Mouse (Mus musculus): ENCODE results near the gene Senp8. TPM values are rescaled to one million over a fixed set of nuclear protein-coding genes. Genes with fewer than 3 reads are reported as not detected.

Gene Senp8
- polyA plus RNA-seq, 1 experiment, result not detected

GRCm38 (mm10) chr9:59748387-59748786 lies 2.1 kb downstream of the Senp8 start:
- H3K27ac ChIP-seq (ENCODE audit: insufficient read depth, low read depth, low read length), result no peak overlapping the region
- TF ChIP-seq CTCF (IDR thresholded peaks at IDR 0.05; ENCODE audit: insufficient read depth, low read depth, low read length) (no peak), POLR2A (IDR thresholded peaks at IDR 0.05; ENCODE audit: insufficient read depth, low read depth, low read length) (no peak)
- 94% methylated on average over 2 of the region's 2 CpGs for WGBS
- no peak overlapping the region for H3K4me3 ChIP-seq (ENCODE audit: insufficient read depth, low read depth, low read length)
- peaks cover 5% of the 10 kb centered on the region; the same call in 1 of the 2 replicates for H3K4me1 ChIP-seq (ENCODE audit: control insufficient read depth, insufficient read depth, low read length)

GRCm38 (mm10) chr9:59743903-59744302 lies 6.6 kb downstream of the Senp8 start:
- no peak overlapping the region for H3K27ac ChIP-seq (ENCODE audit: insufficient read depth, low read depth, low read length)
- H3K4me1 ChIP-seq (ENCODE audit: control insufficient read depth, insufficient read depth, low read length), result peaks cover 2% of the 10 kb centered on the region; the same call in 1 of the 2 replicates
- no peak overlapping the region for H3K4me3 ChIP-seq (ENCODE audit: insufficient read depth, low read depth, low read length)
- no peak for TF ChIP-seq POLR2A (IDR thresholded peaks at IDR 0.05; ENCODE audit: insufficient read depth, low read depth, low read length)
- no peak for TF ChIP-seq CTCF (IDR thresholded peaks at IDR 0.05; ENCODE audit: insufficient read depth, low read depth, low read length)
- 96% methylated on average over 3 of the region's 3 CpGs for WGBS

GRCm38 (mm10) chr9:59740593-59740992 lies 9.9 kb downstream of the Senp8 start:
- no peak overlapping the region for H3K27ac ChIP-seq (ENCODE audit: insufficient read depth, low read depth, low read length)
- TF ChIP-seq CTCF (IDR thresholded peaks at IDR 0.05; ENCODE audit: insufficient read depth, low read depth, low read length) (no peak), POLR2A (IDR thresholded peaks at IDR 0.05; ENCODE audit: insufficient read depth, low read depth, low read length) (no peak)
- WGBS, result 81% methylated on average over 2 of the region's 2 CpGs
- H3K4me1 ChIP-seq (ENCODE audit: control insufficient read depth, insufficient read depth, low read length), result no peaks in the 10 kb centered on the region
- H3K4me3 ChIP-seq (ENCODE audit: insufficient read depth, low read depth, low read length), result no peak overlapping the region

GRCm38 (mm10) chr9:59735394-59735793 lies 15.1 kb downstream of the Senp8 start:
- no peak overlapping the region for H3K27ac ChIP-seq (ENCODE audit: insufficient read depth, low read depth, low read length)
- no peak overlapping the region for H3K4me3 ChIP-seq (ENCODE audit: insufficient read depth, low read depth, low read length)
- WGBS, result 81% methylated on average over 4 of the region's 4 CpGs
- no peaks in the 10 kb centered on the region for H3K4me1 ChIP-seq (ENCODE audit: control insufficient read depth, insufficient read depth, low read length)
- TF ChIP-seq CTCF (IDR thresholded peaks at IDR 0.05; ENCODE audit: insufficient read depth, low read depth, low read length) (no peak), POLR2A (IDR thresholded peaks at IDR 0.05; ENCODE audit: insufficient read depth, low read depth, low read length) (no peak)

GRCm38 (mm10) chr9:59733075-59733474 lies 17.4 kb downstream of the Senp8 start:
- Histone ChIP-seq H3K4me1 (ENCODE audit: control insufficient read depth, insufficient read depth, low read length) (no peaks in the 10 kb centered on the region), H3K4me3 (ENCODE audit: insufficient read depth, low read depth, low read length) (no peak overlapping the region), H3K27ac (ENCODE audit: insufficient read depth, low read depth, low read length) (no peak overlapping the region)
- TF ChIP-seq POLR2A (IDR thresholded peaks at IDR 0.05; ENCODE audit: insufficient read depth, low read depth, low read length) (no peak), CTCF (IDR thresholded peaks at IDR 0.05; ENCODE audit: insufficient read depth, low read depth, low read length) (no peak)
- 88% methylated on average over 6 of the region's 6 CpGs for WGBS

- 94% methylated on average over 5 of the region's 5 CpGs for WGBS
- TF ChIP-seq POLR2A (IDR thresholded peaks at IDR 0.05; ENCODE audit: insufficient read depth, low read depth, low read length) (no peak), CTCF (IDR thresholded peaks at IDR 0.05; ENCODE audit: insufficient read depth, low read depth, low read length) (no peak)
- no peak overlapping the region for H3K27ac ChIP-seq (ENCODE audit: insufficient read depth, low read depth, low read length)
These were observed 19.4 kb downstream of the Senp8 start for GRCm38 (mm10) chr9:59731136-59731535.

GRCm38 (mm10) chr9:59727569-59728286 lies 22.8 kb downstream of the Senp8 start:
- no peak overlapping the region for H3K4me3 ChIP-seq (ENCODE audit: insufficient read depth, low read depth, low read length)
- H3K4me1 ChIP-seq (ENCODE audit: control insufficient read depth, insufficient read depth, low read length), result peaks cover 9% of the 10 kb centered on the region
- H3K27ac ChIP-seq (ENCODE audit: insufficient read depth, low read depth, low read length), result no peak overlapping the region
- WGBS, result 89% methylated on average over 11 of the region's 11 CpGs
- TF ChIP-seq CTCF (IDR thresholded peaks at IDR 0.05; ENCODE audit: insufficient read depth, low read depth, low read length) (no peak), POLR2A (IDR thresholded peaks at IDR 0.05; ENCODE audit: insufficient read depth, low read depth, low read length) (no peak)

More at GRCm38 (mm10) chr9:59731136-59731535, 19.4 kb downstream of the Senp8 start:
- H3K4me3 ChIP-seq (ENCODE audit: insufficient read depth, low read depth, low read length), result no peak overlapping the region
- H3K4me1 ChIP-seq (ENCODE audit: control insufficient read depth, insufficient read depth, low read length), result no peaks in the 10 kb centered on the region

- Histone ChIP-seq H3K4me3 (ENCODE audit: insufficient read depth, low read depth, low read length) (no peak overlapping the region), H3K4me1 (ENCODE audit: control insufficient read depth, insufficient read depth, low read length) (peaks cover 9% of the 10 kb centered on the region), H3K27ac (ENCODE audit: insufficient read depth, low read depth, low read length) (no peak overlapping the region)
- WGBS, result 95% methylated on average over 10 of the region's 10 CpGs
- TF ChIP-seq POLR2A (IDR thresholded peaks at IDR 0.05; ENCODE audit: insufficient read depth, low read depth, low read length) (no peak), CTCF (IDR thresholded peaks at IDR 0.05; ENCODE audit: insufficient read depth, low read depth, low read length) (no peak)
These were observed 25.0 kb downstream of the Senp8 start for GRCm38 (mm10) chr9:59725515-59725914.

GRCm38 (mm10) chr9:59723791-59724442 lies 26.6 kb downstream of the Senp8 start:
- no peak for TF ChIP-seq POLR2A (IDR thresholded peaks at IDR 0.05; ENCODE audit: insufficient read depth, low read depth, low read length)
- no peak for TF ChIP-seq CTCF (IDR thresholded peaks at IDR 0.05; ENCODE audit: insufficient read depth, low read depth, low read length)
- no peak overlapping the region for H3K4me3 ChIP-seq (ENCODE audit: insufficient read depth, low read depth, low read length)
- 27% methylated on average over 8 of the region's 8 CpGs for WGBS
- peak overlapping the region; percentile 65 for H3K27ac ChIP-seq (ENCODE audit: insufficient read depth, low read depth, low read length)
- peaks cover 9% of the 10 kb centered on the region for H3K4me1 ChIP-seq (ENCODE audit: control insufficient read depth, insufficient read depth, low read length)
